Mouse (Mus musculus) CD4-positive helper T cell, adult 2 months (primary cell): ENCODE results near the gene Axl.
"Not testable (repeated sequence)": the region's sequence is repeated elsewhere in the genome, so short reads cannot be mapped to it uniquely, and the experiment has no call there.

Experiments
- DNase-seq: peaks from one replicate; pipeline ENCODE4 v3.0.0-alpha.2; 2012; ENCODE audit warnings: low read depth, missing footprints, low spot score

Axl gene

DNA sequence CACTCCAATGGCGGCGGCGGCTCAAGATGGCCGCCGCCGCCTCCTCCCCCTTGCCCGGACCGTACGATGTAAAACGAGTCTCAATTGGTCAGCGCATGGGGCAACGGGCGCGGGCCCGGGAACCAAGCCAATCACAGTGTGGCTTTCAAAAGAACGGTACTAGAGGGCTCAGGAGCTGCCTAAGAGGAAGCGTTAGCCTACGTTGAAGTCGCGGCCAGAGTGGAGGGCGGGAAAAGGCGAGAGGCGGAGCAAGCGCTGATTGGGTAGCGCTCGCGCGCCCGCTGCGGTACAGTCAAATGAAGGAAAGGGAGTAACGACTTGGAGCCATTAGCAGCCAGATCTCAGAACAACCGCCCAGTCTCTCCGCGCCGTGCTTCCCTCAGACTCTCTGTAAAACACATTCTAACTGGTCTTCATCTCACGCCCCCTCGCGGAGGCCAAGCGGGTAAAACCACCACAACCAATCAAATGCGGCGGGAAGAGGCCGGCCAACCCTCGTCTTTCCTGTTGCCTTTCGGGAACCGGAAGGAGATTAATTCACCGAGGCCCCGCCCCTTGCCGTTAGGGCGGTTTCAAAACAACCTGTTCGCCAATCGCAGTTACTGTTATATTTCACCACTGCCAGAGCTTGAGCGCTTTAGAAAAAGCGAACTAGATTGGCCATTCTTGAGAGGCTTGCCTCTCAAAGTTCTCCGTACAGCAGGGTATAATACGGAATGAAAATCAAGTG lies 33.6 kb downstream of the Axl start, which contains the start of gene Hnrnpul1:
Gene Hnrnpul1 (minus strand): TSS at position 20 of the 730 bp plus-strand sequence.
- DNase-seq: peak; percentile 99

DNA sequence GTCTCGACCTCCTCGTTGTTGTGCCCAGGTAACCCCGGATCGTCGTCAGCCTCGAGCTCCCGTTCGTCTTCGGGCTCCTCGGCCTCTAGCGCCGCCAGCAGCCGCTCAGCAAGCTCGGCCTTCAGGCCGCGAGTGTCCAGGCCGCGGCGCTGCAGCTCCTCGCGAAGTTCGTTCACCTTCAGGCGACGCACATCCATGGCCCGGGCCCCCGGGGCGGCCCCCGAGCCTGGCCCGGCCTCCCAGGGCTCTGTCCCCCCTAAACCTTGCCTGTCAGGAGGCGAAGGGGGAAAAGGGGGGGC lies 34.1 kb downstream of the Axl start:
- DNase-seq: no peak

DNA sequence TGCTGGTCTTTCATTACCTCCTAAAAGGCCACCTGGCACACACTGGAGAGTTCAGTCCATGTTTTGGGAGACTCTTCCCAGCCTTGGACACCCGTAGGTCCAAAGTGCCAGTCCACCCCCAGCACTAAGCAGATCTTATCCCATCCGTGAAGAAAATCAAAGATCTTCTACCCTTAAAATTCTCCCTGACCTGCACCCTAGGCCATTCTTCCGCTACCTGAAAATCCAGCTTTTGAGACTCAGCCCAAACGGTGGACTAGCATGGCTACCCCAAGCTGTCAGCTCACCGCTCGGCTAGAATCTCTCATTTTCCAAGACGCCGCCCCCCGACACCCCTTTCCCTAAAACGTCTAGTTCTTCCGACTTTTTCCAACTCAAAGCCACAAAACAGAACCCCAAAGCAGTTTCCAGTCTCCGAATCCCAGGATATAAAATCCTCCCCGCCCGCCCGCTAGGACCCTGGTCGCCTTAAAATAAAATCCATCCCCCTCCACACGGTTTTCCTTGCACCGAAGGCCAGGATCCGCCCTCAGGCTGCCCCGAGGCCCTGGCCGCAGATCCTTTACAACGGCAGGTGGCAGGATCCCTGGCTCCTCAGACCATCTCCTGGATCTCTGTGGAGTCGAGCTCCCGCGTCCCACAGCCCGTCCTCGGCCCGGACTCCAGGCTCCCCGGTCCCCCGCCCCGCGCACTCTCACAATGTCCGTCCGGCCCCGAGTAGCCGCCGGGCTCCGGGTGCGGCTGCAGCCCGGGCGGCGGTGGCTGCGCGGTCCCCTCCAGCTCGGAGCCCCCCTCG lies 34.7 kb downstream of the Axl start:
- DNase-seq: peak; percentile 12

DNA sequence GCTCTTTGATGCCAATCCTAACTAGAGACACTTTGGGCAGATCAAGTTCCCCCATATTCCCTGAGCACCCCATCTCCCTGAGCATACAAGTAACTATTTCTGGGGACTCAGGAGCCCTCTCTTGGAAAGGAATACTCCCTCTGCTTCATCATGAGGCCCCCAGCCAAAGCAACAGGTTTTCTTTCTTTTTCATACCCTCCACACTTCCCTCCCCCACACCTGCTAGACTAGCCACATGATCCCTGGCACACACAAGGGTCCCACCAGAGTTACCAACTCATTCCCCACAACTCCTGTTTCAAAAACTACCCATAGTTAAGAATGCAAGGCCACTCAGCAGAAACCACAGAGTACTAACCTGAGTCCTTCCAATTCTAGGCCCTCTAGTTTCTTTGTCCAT lies 35.4 kb downstream of the Axl start:
- no peak for DNase-seq

- no peak for DNase-seq
Measured at GRCm38 (mm10) chr7:25746844-25747243, 41.7 kb downstream of the Axl start.

GRCm38 (mm10) chr7:25738277-25738676 lies 50.2 kb downstream of the Axl start:
- no peak for DNase-seq

DNA sequence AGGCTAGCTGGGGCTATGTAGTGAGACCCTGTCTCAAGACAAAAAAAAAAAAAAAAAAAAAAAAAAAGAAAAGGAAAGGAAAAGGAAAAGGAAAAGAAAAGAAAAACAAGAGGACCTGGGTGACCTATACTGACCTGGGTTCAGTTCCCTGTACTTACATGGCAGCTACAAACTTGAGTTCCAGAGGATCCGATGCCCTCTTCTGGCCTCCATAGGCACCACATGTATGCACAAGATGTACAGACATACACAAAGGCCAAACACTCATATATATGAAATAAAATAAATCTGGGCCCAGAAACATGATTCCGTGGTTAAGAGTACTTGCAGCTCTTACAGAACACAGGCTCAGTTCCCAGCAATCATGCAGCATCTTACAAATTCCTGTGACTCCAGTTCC lies 51.6 kb downstream of the Axl start:
- DNase-seq: no peak

GRCm38 (mm10) chr7:25734991-25735390 lies 53.5 kb downstream of the Axl start:
- DNase-seq: no peak

DNA sequence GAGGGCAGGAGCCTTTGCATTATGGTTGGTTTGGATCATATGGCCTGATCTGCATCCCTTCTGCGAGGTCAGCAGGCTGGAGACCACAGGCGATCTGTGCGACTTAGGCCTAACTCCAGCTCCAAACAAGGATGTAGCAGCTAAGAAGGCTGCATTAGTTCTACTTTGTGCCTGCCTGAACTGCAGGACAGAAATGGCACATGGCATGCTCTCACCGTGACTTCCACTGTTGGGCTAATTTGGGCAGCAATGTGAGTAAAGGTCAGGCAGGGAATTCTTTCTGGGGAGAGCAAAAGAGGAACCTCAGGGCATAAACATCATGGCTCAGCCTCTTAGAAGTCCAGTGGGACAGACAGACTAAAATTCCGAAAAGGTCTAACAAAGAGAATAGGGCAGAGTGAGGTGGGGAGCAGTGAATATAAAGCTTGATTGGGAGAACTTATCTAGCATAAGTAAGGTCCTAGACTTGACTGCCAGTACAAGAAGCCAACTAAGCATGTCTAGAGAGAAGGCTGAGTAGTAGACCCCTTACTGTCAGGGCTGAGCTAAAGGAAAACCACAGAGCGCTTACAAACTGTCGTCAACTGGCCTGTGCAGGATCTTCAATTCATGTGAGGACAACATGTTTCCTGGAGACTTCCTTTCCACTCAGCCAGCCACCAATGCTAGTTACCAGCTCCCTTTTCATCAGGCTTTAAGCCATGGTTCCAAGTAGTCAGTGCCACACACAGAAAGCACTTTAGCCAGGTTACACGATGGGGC lies 57.0 kb downstream of the Axl start:
- no peak for DNase-seq

DNA sequence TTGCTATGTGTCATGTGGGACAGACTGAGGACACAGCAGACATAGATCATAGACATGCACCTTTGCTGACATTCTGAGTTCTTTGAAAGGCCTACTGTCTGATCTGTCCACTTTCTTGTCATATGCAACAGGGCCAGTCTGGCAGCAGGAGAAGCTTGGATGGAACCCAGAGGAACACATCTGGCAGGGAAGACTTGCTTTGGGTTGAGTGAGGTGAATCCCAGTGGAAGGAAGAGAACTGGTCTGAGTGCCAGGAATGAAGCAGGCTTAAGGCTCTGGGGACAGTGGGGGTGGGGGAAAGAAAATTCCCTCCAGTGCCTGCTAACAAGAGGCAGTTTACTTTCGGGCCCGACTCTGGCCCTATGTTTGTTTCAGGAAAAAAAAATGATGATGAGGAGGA lies 58.6 kb downstream of the Axl start:
- no peak for DNase-seq

- DNase-seq: no peak
Measured at GRCm38 (mm10) chr7:25729396-25729795, 59.1 kb downstream of the Axl start.

GRCm38 (mm10) chr7:25727800-25728199 lies 60.7 kb downstream of the Axl start:
- no peak for DNase-seq

GRCm38 (mm10) chr7:25725886-25726285 lies 62.6 kb downstream of the Axl start:
- DNase-seq: no peak

- DNase-seq: not testable (repeated sequence)
Measured at GRCm38 (mm10) chr7:25721776-25722175, 66.7 kb downstream of the Axl start.

GRCm38 (mm10) chr7:25720760-25721159 lies 67.7 kb downstream of the Axl start:
- DNase-seq: no peak

DNA sequence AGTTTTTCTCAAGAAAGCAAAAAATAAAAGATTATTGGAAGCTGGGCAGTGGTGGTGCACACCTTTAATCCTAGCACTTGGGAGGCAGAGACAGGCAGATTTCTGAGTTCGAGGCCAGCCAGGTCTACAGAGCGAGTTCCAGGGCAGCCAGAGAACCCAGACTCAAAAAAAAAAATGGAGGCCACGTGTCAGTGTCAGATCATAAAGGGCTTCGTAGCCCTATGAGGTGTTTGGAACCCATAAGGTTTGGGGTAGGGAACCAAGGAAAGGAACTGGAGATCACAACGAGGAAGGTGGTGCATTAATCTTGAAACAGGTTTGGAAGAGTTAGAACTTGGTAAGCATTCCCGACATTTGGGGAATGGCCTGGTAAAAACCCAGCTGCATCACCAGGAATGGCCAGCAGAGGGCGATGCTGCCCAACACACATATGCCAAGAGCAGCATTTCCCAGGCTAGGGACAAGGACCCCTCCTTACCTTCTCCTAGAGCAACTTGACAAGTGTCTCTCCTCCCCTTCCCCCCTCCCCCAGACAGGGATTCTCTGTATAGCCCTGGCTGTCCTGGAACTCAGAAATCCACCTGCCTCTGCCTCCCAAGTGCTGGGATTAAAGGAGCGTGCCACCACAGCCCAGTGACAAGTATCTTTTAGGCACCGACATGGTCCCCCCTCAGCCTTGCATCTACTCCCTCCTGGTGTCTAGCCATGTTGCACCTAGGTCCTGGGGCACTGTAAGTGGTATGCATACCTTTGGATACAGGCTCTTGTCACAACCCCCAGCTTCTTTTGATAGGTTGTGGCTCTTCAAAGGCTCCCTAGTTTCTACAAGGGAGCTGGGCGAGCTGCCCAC lies 68.5 kb downstream of the Axl start:
- DNase-seq: peak; percentile 65

DNA sequence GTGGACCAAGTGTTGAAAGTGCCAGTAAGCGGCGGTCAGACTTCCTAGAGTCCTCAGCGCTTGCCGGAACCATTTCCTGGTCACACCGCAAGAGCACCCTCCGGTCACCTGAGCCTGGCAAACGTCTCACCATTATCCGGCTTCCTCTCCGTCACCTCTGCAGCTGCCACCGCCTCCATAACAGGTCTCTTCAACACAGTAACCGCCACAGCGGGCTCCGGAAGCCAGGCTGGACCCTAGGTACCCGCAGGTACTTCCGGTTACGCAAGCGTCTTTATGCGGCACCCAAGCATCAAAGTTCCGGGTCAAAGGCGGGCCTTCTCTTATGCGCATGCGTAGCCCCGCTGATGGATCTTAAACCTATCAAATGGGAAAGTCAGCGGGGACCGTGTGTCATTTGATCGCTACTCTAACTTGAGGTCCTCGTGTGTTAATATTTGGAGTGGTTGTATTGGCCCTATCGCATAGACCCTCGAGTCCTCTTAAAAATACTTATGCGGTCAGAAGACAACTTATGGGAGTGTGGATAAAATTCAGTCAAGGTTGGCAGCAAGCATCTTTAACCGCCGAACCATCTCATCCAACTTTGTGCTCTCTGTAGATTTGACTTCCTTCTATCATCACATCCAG lies 69.6 kb downstream of the Axl start, which contains the start of gene Ccdc97:
Gene Ccdc97 (minus strand): TSS at position 301 of the 630 bp plus-strand sequence.
- DNase-seq: peak; percentile 96

DNA sequence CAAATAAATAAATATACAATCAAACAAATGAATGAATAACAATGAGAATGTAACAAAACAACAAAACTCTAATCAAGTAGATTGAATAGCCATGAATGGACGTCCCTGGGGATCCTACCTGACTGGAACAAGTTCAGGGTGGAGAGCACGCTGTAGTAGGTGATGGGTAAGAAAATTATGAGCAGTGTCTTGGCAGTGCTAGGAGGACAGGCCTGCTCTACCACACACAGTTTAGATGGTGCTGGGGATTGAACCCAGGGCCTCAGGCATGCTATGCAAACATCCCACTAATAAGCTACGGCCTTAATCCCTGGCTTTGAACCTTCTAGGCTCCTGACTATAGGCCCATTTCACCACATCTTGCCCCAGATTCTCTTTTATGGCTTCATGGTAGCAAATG lies 71.0 kb downstream of the Axl start:
- no peak for DNase-seq

DNA sequence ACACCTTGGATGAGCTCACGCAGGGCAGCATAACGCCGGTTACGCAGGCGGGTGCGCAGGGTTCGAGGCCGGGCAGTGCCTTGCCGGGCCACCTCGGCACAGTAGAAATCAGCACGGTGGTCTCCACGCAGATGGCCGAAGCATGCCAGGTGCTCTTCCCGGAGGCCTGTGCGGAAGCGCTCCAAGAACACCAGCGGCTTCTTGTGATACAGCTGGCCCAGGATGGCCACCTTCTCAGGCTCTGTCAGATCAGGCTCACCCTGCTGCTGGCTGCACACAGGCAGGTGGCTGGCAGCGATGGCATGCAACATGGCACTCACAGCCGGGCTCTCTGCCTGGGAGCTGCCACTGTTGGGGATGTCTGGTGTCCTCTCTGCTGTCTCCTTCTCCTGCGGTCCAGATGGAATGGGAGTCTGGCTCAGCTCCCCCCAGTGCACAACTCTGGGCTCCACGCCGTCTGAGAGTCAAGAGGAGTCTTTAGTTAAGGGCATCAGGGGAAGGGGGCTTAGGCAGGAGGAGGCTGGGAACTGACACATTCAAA lies 72.7 kb downstream of the Axl start:
- DNase-seq: no peak

DNA sequence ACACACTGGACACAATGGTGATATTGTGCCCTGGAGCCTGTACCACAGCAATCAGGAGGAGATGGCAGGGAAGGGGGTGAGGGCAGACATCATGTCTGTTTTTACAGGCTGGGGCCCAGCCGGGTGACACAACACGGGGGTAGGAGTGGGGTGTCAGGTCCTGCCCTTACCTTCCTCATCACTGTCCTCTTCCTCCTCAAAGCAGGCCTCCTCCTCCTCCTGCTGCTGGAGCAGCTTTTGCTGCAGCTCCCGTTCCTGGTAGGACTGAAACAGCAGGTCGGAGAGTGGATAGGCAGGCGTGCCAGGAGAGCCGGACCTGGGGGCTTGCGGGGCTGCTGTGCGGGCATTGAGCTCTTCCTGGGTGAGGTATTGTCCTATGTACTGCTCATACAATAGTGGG lies 73.9 kb downstream of the Axl start:
- DNase-seq: no peak

DNA sequence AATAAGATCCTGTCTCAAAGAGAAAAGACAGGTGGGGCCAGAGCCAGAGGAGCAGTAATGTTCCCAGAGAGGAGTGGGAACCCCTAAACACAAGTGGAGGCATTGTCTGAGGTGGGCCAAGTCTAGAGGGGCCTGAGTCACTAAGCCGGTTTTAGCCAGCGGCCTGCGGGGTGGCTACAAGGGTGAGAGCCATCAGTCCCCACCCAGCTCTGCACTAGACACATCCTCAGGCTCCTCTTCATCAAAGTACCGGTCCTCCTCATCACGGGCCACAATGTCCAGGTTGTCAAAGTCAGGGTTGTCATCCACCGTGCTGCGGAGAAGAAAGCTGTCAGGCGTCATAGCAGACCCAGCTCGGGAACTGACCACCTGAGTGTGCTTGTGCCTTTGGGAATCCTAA lies 75.7 kb downstream of the Axl start:
- DNase-seq: no peak
